Mouse (Mus musculus) adrenal gland (tissue): ENCODE measurements around the gene Cacna1c.

Experiments
- intact Hi-C: fragments of 180-260 bp; cut with DNase I; formaldehyde crosslinking; loops from one replicate; pipeline ENCODE4 v1.15.1; 2025

Gene Cacna1c

GRCm38 (mm10) chr6:118832616-118833015 lies 363.6 kb downstream of the Cacna1c start:
- intact Hi-C loops, result no loop called here

GRCm38 (mm10) chr6:118830851-118831250 lies 365.4 kb downstream of the Cacna1c start:
- intact Hi-C loops, result no loop called here

GRCm38 (mm10) chr6:118828187-118828586 lies 368.0 kb downstream of the Cacna1c start:
- intact Hi-C loops, result no loop called here

- intact Hi-C loops, result no loop called here
Observed at GRCm38 (mm10) chr6:118827560-118827959, 368.7 kb downstream of the Cacna1c start.

- intact Hi-C loops, result no loop called here
Observed at GRCm38 (mm10) chr6:118825400-118825871, 370.8 kb downstream of the Cacna1c start.

- intact Hi-C loops, result no loop called here
Observed at GRCm38 (mm10) chr6:118821536-118821935, 374.7 kb downstream of the Cacna1c start.

GRCm38 (mm10) chr6:118819657-118820056 lies 376.6 kb downstream of the Cacna1c start:
- intact Hi-C loops, result no loop called here

GRCm38 (mm10) chr6:118817928-118818503 lies 378.2 kb downstream of the Cacna1c start:
- intact Hi-C loops, result no loop called here

GRCm38 (mm10) chr6:118816253-118816652 lies 380.0 kb downstream of the Cacna1c start:
- intact Hi-C loops, result no loop called here

- intact Hi-C loops, result no loop called here
Observed at GRCm38 (mm10) chr6:118812556-118812955, 383.7 kb downstream of the Cacna1c start.

GRCm38 (mm10) chr6:118812007-118812406 lies 384.2 kb downstream of the Cacna1c start:
- intact Hi-C loops, result no loop called here

- intact Hi-C loops, result no loop called here
Observed at GRCm38 (mm10) chr6:118810834-118811233, 385.4 kb downstream of the Cacna1c start.

- intact Hi-C loops, result no loop called here
Observed at GRCm38 (mm10) chr6:118805139-118805538, 391.1 kb downstream of the Cacna1c start.

- intact Hi-C loops, result no loop called here
Observed at GRCm38 (mm10) chr6:118802286-118802685, 393.9 kb downstream of the Cacna1c start.

GRCm38 (mm10) chr6:118796393-118796792 lies 399.8 kb downstream of the Cacna1c start:
- intact Hi-C loops, result no loop called here

- intact Hi-C loops, result no loop called here
Observed at GRCm38 (mm10) chr6:118795716-118796115, 400.5 kb downstream of the Cacna1c start.

GRCm38 (mm10) chr6:118791921-118792368 lies 404.3 kb downstream of the Cacna1c start:
- intact Hi-C loops, result no loop called here

- intact Hi-C loops, result no loop called here
Observed at GRCm38 (mm10) chr6:118787933-118788332, 408.3 kb downstream of the Cacna1c start.

GRCm38 (mm10) chr6:118780280-118780679 lies 415.9 kb downstream of the Cacna1c start:
- intact Hi-C loops, result no loop called here

GRCm38 (mm10) chr6:118779201-118779600 lies 417.0 kb downstream of the Cacna1c start:
- intact Hi-C loops, result no loop called here

- intact Hi-C loops, result no loop called here
Observed at GRCm38 (mm10) chr6:118777457-118777856, 418.8 kb downstream of the Cacna1c start.

- intact Hi-C loops, result no loop called here
Observed at GRCm38 (mm10) chr6:118776459-118776858, 419.8 kb downstream of the Cacna1c start.

GRCm38 (mm10) chr6:118772581-118772980 lies 423.6 kb downstream of the Cacna1c start:
- intact Hi-C loops, result no loop called here
